ENCODE assay signal across 22 mouse cellular contexts in the genomic region with DNA sequence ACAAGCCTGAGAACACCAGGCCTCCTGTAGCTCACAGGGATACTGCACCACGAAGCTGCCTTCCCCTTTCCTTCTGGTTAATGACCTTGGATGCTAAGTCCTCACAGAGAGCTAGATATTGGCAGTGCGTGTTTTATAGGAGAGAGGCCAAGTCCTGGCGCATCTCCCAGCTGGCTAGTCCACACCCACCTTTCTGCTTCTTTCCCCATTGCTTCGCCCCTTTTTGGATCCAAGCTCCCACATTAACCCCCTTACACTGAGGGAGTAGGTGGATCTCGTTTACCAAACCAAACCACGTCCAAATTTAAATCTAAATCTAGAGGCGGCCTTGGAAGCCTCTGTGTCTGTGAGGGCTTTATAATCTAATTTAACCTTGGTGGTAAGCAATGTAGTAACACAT.
DNase-seq lines count a peak whose midpoint lies in the region; ATAC-seq and TF ChIP-seq lines count a peak whose summit lies in the region.
"Had no signal": no experiment of that assay in that cellular context is flagged by ENCODE, and none has a peak within 500 bp of the region (broad histone marks: within the 10 kb centered on the region; RNA-seq: fewer than 3 reads in every experiment).

No protein-coding gene starts in this region.

- H3K4me1 ChIP-seq in forebrain, embryonic 15.5 days, result peaks cover 25% of the 10 kb centered on the region
- H3K4me1 ChIP-seq: embryonic facial prominence, embryonic 15.5 days; heart, embryonic 13.5 days had no signal

- peak; percentile 8 for DNase-seq in gastrocnemius, adult 18-20 months (ENCODE audit: low spot score)
- no peak for DNase-seq in gastrocnemius, postnatal 36 days
- peak in 1 of 2 experiments; percentile 25 for DNase-seq in left cerebral cortex, adult 2 months (ENCODE audit: extremely low spot score in 1 of 2, low spot score in 2 of 2)
- no peak for DNase-seq in left cerebral cortex, postnatal 10 days (ENCODE audit: extremely low spot score in 1 of 2, low spot score in 2 of 2)
- peak; percentile 64 for DNase-seq in testis, postnatal 10 days (ENCODE audit: low spot score)
- no peak for DNase-seq in testis, postnatal 14 days (ENCODE audit: low spot score)
- peak; percentile 5 for DNase-seq in skeletal muscle tissue, adult 2 months (ENCODE audit: low read depth, low spot score)
- DNase-seq: adrenal gland, adult 2 months; B cell, adult 2 months; cerebellum, postnatal 25 days; heart, postnatal 36 days; liver, postnatal 0 days; lung, postnatal 10 days; spleen, adult 18-20 months; thymus, adult 2 months had no signal

- intact Hi-C loops in gastrocnemius, postnatal 36 days (cut with DNase I), result no loop called here
- intact Hi-C loops in left cerebral cortex, adult 2 months (cut with DNase I), result no loop called here
- intact Hi-C loops in left cerebral cortex, postnatal 10 days (cut with DNase I), result no loop called here

- H3K4me2 ChIP-seq in forebrain, embryonic 15.5 days (replicated peaks), result no peak overlapping the region
- H3K4me2 ChIP-seq: embryonic facial prominence, embryonic 15.5 days; heart, embryonic 13.5 days; midbrain, embryonic 13.5 days; neural tube, embryonic 12.5 days had no signal

- H3K27ac ChIP-seq in left cerebral cortex, adult 2 months, result peak overlapping the region; percentile 24; the same call in 1 of the 2 replicates
- H3K27ac ChIP-seq in forebrain, embryonic 15.5 days (replicated peaks), result no peak overlapping the region
- H3K27ac ChIP-seq: embryonic facial prominence, embryonic 15.5 days; heart, embryonic 13.5 days; limb, embryonic 10.5 days; midbrain, embryonic 13.5 days; neural tube, embryonic 12.5 days had no signal

- no peaks in the 10 kb centered on the region for H3K27me3 ChIP-seq in forebrain, embryonic 15.5 days
- H3K27me3 ChIP-seq: embryonic facial prominence, embryonic 15.5 days; neural tube, embryonic 12.5 days had no signal

- no peak for ATAC-seq in forebrain, embryonic 15.5 days (replicated peaks)
- ATAC-seq: hindbrain, embryonic 16.5 days; liver, postnatal 0 days; midbrain, embryonic 13.5 days had no signal

- H3K9me3 ChIP-seq in forebrain, embryonic 15.5 days, result no peaks in the 10 kb centered on the region
- H3K9me3 ChIP-seq: embryonic facial prominence, embryonic 15.5 days; heart, embryonic 13.5 days; limb, embryonic 10.5 days; midbrain, embryonic 13.5 days; neural tube, embryonic 12.5 days had no signal

- no peak overlapping the region for H3K9ac ChIP-seq in forebrain, embryonic 15.5 days (replicated peaks)
- H3K9ac ChIP-seq: embryonic facial prominence, embryonic 15.5 days; heart, embryonic 13.5 days; liver, postnatal 0 days; midbrain, embryonic 13.5 days; neural tube, embryonic 12.5 days had no signal

- H3K4me3 ChIP-seq in left cerebral cortex, adult 2 months, result no peak overlapping the region
- H3K4me3 ChIP-seq in forebrain, embryonic 15.5 days, result no peak overlapping the region
- H3K4me3 ChIP-seq: embryonic facial prominence, embryonic 15.5 days; heart, embryonic 13.5 days; limb, embryonic 10.5 days; midbrain, embryonic 13.5 days; neural tube, embryonic 12.5 days had no signal

- no peak for TF ChIP-seq CTCF in left cerebral cortex, adult 2 months (IDR thresholded peaks at IDR 0.05)

- no peaks in the 10 kb centered on the region for H3K36me3 ChIP-seq in forebrain, embryonic 15.5 days
- H3K36me3 ChIP-seq: embryonic facial prominence, embryonic 15.5 days; heart, embryonic 13.5 days; limb, embryonic 10.5 days; midbrain, embryonic 13.5 days; neural tube, embryonic 12.5 days had no signal

- WGBS in forebrain, embryonic 15.5 days, result 59% methylated on average over 7 of the region's 7 CpGs

Comparison
In these comparisons a context has a peak if more than half of its experiments do, and no peak if none do; other contexts are left out.
1. DNase-seq: peak in gastrocnemius, adult 18-20 months (single experiment), testis, postnatal 10 days (single experiment) and skeletal muscle tissue, adult 2 months (single experiment); none in gastrocnemius, postnatal 36 days (0 of 2), left cerebral cortex, postnatal 10 days (0 of 2) and testis, postnatal 14 days (single experiment).